Mouse (Mus musculus) forebrain, embryonic 12.5 days (tissue): ENCODE results near the gene Add2. TPM values are rescaled to one million over a fixed set of nuclear protein-coding genes. Genes with fewer than 3 reads are reported as not detected.
"Not testable (repeated sequence)": the region's sequence is repeated elsewhere in the genome, so short reads cannot be mapped to it uniquely, and the experiment has no call there.

Experiments used
- ATAC-seq: fragments of 200-750 bp; cut with Nextera tagmentation; 2 replicates; pipeline ENCODE4 v1.8.0; 2017; ENCODE audit warnings: moderate TSS enrichment; ENCODE audit not compliant: low FRiP score
- H3K27ac ChIP-seq: fragments of 300-500 bp; sonication (generic); 2 replicates; pipeline ENCODE4 v1.5.1; 2016; ENCODE audit warnings: mild to moderate bottlenecking
- H3K27me3 ChIP-seq: fragments of 300-500 bp; sonication (generic); 2 replicates; pipeline ENCODE4 v1.6.1; 2016; ENCODE audit warnings: mild to moderate bottlenecking
- H3K36me3 ChIP-seq: fragments of 300-500 bp; sonication (generic); replicated peaks from 2 replicates; pipeline ENCODE4 v1.6.1; 2016; ENCODE audit warnings: mild to moderate bottlenecking
- H3K4me1 ChIP-seq: fragments of 300-500 bp; sonication (generic); 2 replicates; pipeline ENCODE4 v1.6.1; 2016
- H3K4me2 ChIP-seq: fragments of 300-500 bp; sonication (generic); 2 replicates; pipeline ENCODE4 v1.6.1; 2016; ENCODE audit warnings: mild to moderate bottlenecking, moderate library complexity
- H3K4me3 ChIP-seq: fragments of 300-500 bp; sonication (generic); replicated peaks from 2 replicates; pipeline ENCODE4 v1.5.1; 2016; ENCODE audit warnings: mild to moderate bottlenecking
- H3K9ac ChIP-seq: fragments of 300-500 bp; sonication (generic); 2 replicates; pipeline ENCODE4 v1.6.1; 2016; ENCODE audit warnings: mild to moderate bottlenecking
- H3K9me3 ChIP-seq: fragments of 300-500 bp; sonication (generic); 2 replicates; pipeline ENCODE4 v1.6.1; 2016
- WGBS: fragments of 180-500 bp; shearing (Covaris S2); methylation state at CpG from one replicate; pipeline ENCODE4 v1.1.7; 2016; 5-methylcytosine and 5-hydroxymethylcytosine counted together
- polyA plus RNA-seq: library from polyadenylated mRNA; unstranded; fragments of >200 nt; fragmentation: Nextera tagmentation; extraction: Ambion mirVana; gene quantifications from 2 replicates; pipeline ENCODE4 v1.2.1, GENCODE M21; 2016

Add2 gene
- polyA plus RNA-seq: 124 and 128 TPM in 2 replicates

GRCm38 (mm10) chr6:86028601-86029322 is at the start of gene Add2:
Add2 (plus strand) TSS chr6:86028681.
- Histone ChIP-seq H3K4me2 (peak within 1 kb of the TSS; percentile 72), H3K4me3 (peak within 1 kb of the TSS; percentile 76), H3K9ac (peak within 1 kb of the TSS; percentile 93), H3K4me1 (peaks cover 43% of the 10 kb centered on the region), H3K36me3 (no peaks in the 10 kb centered on the region), H3K27ac (peak within 1 kb of the TSS; percentile 93), H3K9me3 (no peaks in the 10 kb centered on the region), H3K27me3 (0 out of 2 replicates have a peak, but pooled peaks cover 4% of the 10 kb centered on the region)
- peak; percentile 94 for ATAC-seq
- WGBS: under 1% methylated on average over 52 of the region's 56 CpGs

GRCm38 (mm10) chr6:85978736-85979135 is 49.7 kb upstream of the Add2 start:
- ATAC-seq, H3K27me3 ChIP-seq, H3K36me3 ChIP-seq, H3K4me1 ChIP-seq, H3K4me2 ChIP-seq, H3K9ac ChIP-seq, H3K27ac ChIP-seq, H3K4me3 ChIP-seq, H3K9me3 ChIP-seq: not testable (repeated sequence)
- 75% methylated on average over 4 of the region's 4 CpGs for WGBS

GRCm38 (mm10) chr6:85984351-85984750 is 44.1 kb upstream of the Add2 start:
- no peak for ATAC-seq
- H3K9me3 ChIP-seq: no peaks in the 10 kb centered on the region
- no peak overlapping the region for H3K4me3 ChIP-seq
- H3K4me1 ChIP-seq: no peaks in the 10 kb centered on the region
- H3K27ac ChIP-seq: no peak overlapping the region
- no peak overlapping the region for H3K9ac ChIP-seq
- WGBS: 76% methylated on average over 8 of the region's 8 CpGs
- H3K36me3 ChIP-seq: no peaks in the 10 kb centered on the region
- no peak overlapping the region for H3K4me2 ChIP-seq
- H3K27me3 ChIP-seq: no peaks in the 10 kb centered on the region

GRCm38 (mm10) chr6:85989570-85989969 is 38.9 kb upstream of the Add2 start:
- H3K27ac ChIP-seq, H3K4me2 ChIP-seq, H3K27me3 ChIP-seq, H3K36me3 ChIP-seq, H3K4me1 ChIP-seq, H3K4me3 ChIP-seq, ATAC-seq, H3K9me3 ChIP-seq, H3K9ac ChIP-seq: not testable (repeated sequence)
- 82% methylated on average over 5 of the region's 5 CpGs for whole genome bisulfite sequencing

GRCm38 (mm10) chr6:85990774-85991173 is 37.7 kb upstream of the Add2 start:
- not testable (repeated sequence) for H3K4me1 ChIP-seq, H3K36me3 ChIP-seq, H3K4me3 ChIP-seq, H3K27ac ChIP-seq, ATAC-seq, H3K27me3 ChIP-seq, H3K9ac ChIP-seq, H3K9me3 ChIP-seq, H3K4me2 ChIP-seq
- WGBS: 88% methylated on average over 5 of the region's 5 CpGs

- Histone ChIP-seq H3K27me3 (0 out of 2 replicates have a peak, but pooled peaks cover 5% of the 10 kb centered on the region), H3K4me1 (no peaks in the 10 kb centered on the region), H3K4me2 (no peak overlapping the region), H3K9me3 (no peaks in the 10 kb centered on the region), H3K36me3 (no peaks in the 10 kb centered on the region), H3K4me3 (no peak overlapping the region), H3K27ac (no peak overlapping the region), H3K9ac (no peak overlapping the region)
- 77% methylated on average over 18 of the region's 18 CpGs for WGBS
- no peak for ATAC-seq
These were observed 25.0 kb upstream of the Add2 start for GRCm38 (mm10) chr6:86003405-86003925.

GRCm38 (mm10) chr6:86004271-86005148 is 24.0 kb upstream of the Add2 start:
- WGBS: 15% methylated on average over 18 of the region's 18 CpGs
- peak overlapping the region; percentile 37 for H3K4me2 ChIP-seq
- H3K9ac ChIP-seq: no peak overlapping the region
- ATAC-seq: peak; percentile 83
- H3K27me3 ChIP-seq: 0 out of 2 replicates have a peak, but pooled peaks cover 5% of the 10 kb centered on the region
- no peaks in the 10 kb centered on the region for H3K9me3 ChIP-seq
- no peak overlapping the region for H3K4me3 ChIP-seq
- no peaks in the 10 kb centered on the region for H3K4me1 ChIP-seq
- H3K27ac ChIP-seq: no peak overlapping the region
- no peaks in the 10 kb centered on the region for H3K36me3 ChIP-seq

- no peaks in the 10 kb centered on the region for H3K27me3 ChIP-seq
- ATAC-seq: no peak
- H3K9me3 ChIP-seq: no peaks in the 10 kb centered on the region
- no peaks in the 10 kb centered on the region for H3K36me3 ChIP-seq
- no peak overlapping the region for H3K4me3 ChIP-seq
- H3K4me2 ChIP-seq: no peak overlapping the region
- WGBS: 31% methylated on average over 4 of the region's 4 CpGs
- no peak overlapping the region for H3K27ac ChIP-seq
- no peaks in the 10 kb centered on the region for H3K4me1 ChIP-seq
- no peak overlapping the region for H3K9ac ChIP-seq
These were observed 18.5 kb upstream of the Add2 start for GRCm38 (mm10) chr6:86009980-86010379.

- H3K9ac ChIP-seq, H3K27me3 ChIP-seq, H3K27ac ChIP-seq, H3K9me3 ChIP-seq, H3K4me2 ChIP-seq, H3K36me3 ChIP-seq, H3K4me3 ChIP-seq, H3K4me1 ChIP-seq, ATAC-seq: not testable (repeated sequence)
- 73% methylated on average over 5 of the region's 5 CpGs for WGBS
These were observed 13.7 kb upstream of the Add2 start for GRCm38 (mm10) chr6:86014812-86015211.

GRCm38 (mm10) chr6:86015871-86016270 is 12.6 kb upstream of the Add2 start, which contains the start of gene Figla:
Figla (plus strand) TSS chr6:86016171.
- 85% methylated on average over 9 of the region's 9 CpGs for WGBS
- no peak within 1 kb of the TSS for H3K4me3 ChIP-seq
- H3K27me3 ChIP-seq: no peaks in the 10 kb centered on the region
- H3K4me1 ChIP-seq: no peaks in the 10 kb centered on the region
- no peaks in the 10 kb centered on the region for H3K36me3 ChIP-seq
- H3K4me2 ChIP-seq: no peak within 1 kb of the TSS
- no peak for ATAC-seq
- H3K27ac ChIP-seq: no peak within 1 kb of the TSS
- no peaks in the 10 kb centered on the region for H3K9me3 ChIP-seq
- no peak within 1 kb of the TSS for H3K9ac ChIP-seq

- Histone ChIP-seq H3K27ac (no peak overlapping the region), H3K4me3 (no peak overlapping the region), H3K9ac (no peak overlapping the region), H3K27me3 (no peaks in the 10 kb centered on the region), H3K36me3 (no peaks in the 10 kb centered on the region), H3K9me3 (no peaks in the 10 kb centered on the region), H3K4me2 (no peak overlapping the region), H3K4me1 (no peaks in the 10 kb centered on the region)
- ATAC-seq: no peak
- 84% methylated on average over 23 of the region's 23 CpGs for WGBS
These were observed 11.6 kb upstream of the Add2 start for GRCm38 (mm10) chr6:86016793-86017350.
